Mouse (Mus musculus): ENCODE results near the gene Cyb561.

- TF ChIP-seq NELFE (IDR thresholded peaks at IDR 0.05; ENCODE audit: low read depth, low read length) (no peak), KAT2A (conservative IDR thresholded peaks at IDR 0.05; ENCODE audit: low read depth, low read length) (no peak), UBTF (IDR thresholded peaks at IDR 0.05; ENCODE audit: borderline replicate concordance, insufficient read depth, low read depth, low read length) (no peak), CTCF (IDR thresholded peaks at IDR 0.05 in 2 of 3, conservative IDR thresholded peaks at IDR 0.05 in 1 of 3; ENCODE audit: control insufficient read depth in 1 of 3, insufficient read depth in 1 of 3, low read depth in 2 of 3, low read length in 3 of 3, poor library complexity in 1 of 3, severe bottlenecking in 1 of 3) (no peak), MAX (IDR thresholded peaks at IDR 0.05; ENCODE audit: low read length) (no peak), MAZ (IDR thresholded peaks at IDR 0.05; ENCODE audit: low read depth, low read length) (no peak), EP300 (IDR thresholded peaks at IDR 0.05; ENCODE audit: low read depth in 1 of 2, low read length in 2 of 2) (no peak), JUND (IDR thresholded peaks at IDR 0.05; ENCODE audit: low read depth, low read length) (no peak), POLR2AphosphoS2 (IDR thresholded peaks at IDR 0.05; ENCODE audit: low read length) (no peak), POLR2A (IDR thresholded peaks at IDR 0.05; ENCODE audit: control insufficient read depth in 1 of 2, insufficient read depth in 1 of 2, low read depth in 1 of 2, low read length in 2 of 2, poor library complexity in 1 of 2) (no peak), POLR2AphosphoS5 (IDR thresholded peaks at IDR 0.05; ENCODE audit: borderline replicate concordance, low read depth, low read length) (no peak), ZC3H11A (IDR thresholded peaks at IDR 0.05; ENCODE audit: low read depth, low read length) (no peak), SIN3A (IDR thresholded peaks at IDR 0.05; ENCODE audit: low read length) (no peak), USF2 (IDR thresholded peaks at IDR 0.05; ENCODE audit: borderline replicate concordance in 1 of 2, insufficient read depth in 1 of 2, low read depth in 1 of 2, low read length in 2 of 2) (no peak)
Measured at GRCm38 (mm10) chr11:105905529-105906213, 47.5 kb downstream of the Cyb561 start.
